Mouse (Mus musculus): ENCODE results near the gene Pnkd. TPM values are rescaled to one million over a fixed set of nuclear protein-coding genes. Genes with fewer than 3 reads are reported as not detected.

Pnkd gene
- polyA plus RNA-seq, 1 experiment from 2014 or later = 46.7 TPM

DNA sequence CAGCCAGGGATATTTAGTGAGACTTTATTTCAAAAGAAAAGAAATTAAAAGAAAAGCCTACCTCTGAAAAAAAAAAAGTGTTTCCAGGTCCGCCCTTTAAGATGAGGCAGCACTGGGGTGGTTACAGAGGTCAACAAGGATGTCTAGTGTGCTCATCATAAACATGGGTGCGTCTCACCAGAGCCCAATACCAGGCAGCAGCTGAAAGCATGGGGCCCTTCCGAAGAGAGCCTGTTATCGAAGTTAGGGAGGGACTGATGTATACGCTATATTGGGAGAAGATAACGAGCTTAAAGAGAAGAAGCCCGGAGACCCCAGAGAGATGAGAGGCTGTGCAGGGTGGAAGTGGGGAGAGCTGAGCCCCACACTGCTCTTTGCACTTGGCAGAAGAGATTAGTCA is 45.6 kb upstream of the Pnkd start:
- no peak for DNase-seq
- Histone ChIP-seq H3K4me1 (ENCODE audit: insufficient read depth) (peaks cover 47% of the 10 kb centered on the region), H3K4me2 (ENCODE audit: low read depth, low read length) (peak overlapping the region; percentile 93), H3K27ac (ENCODE audit: low read depth) (peak overlapping the region; percentile 41), H3K27me3 (ENCODE audit: insufficient read depth, low read length) (no peaks in the 10 kb centered on the region), H3K4me3 (ENCODE audit: low read depth, low read length) (peak overlapping the region; percentile 99), H3K9ac (replicated peaks) (peak overlapping the region; percentile 18), H3K9me3 (ENCODE audit: low read length) (no peaks in the 10 kb centered on the region), H3K36me3 (replicated peaks; ENCODE audit: insufficient read depth, low read length) (no peaks in the 10 kb centered on the region; the same call in 1 of the 2 replicates)
- WGBS (ENCODE audit: insufficient replicate concordance) = 16% methylated on average over 7 of the region's 7 CpGs
- no peak for ATAC-seq
- TF ChIP-seq EP300 (IDR thresholded peaks at IDR 0.05; ENCODE audit: low read depth) (no peak), CTCF (IDR thresholded peaks at IDR 0.05; ENCODE audit: low read depth) (no peak)

DNA sequence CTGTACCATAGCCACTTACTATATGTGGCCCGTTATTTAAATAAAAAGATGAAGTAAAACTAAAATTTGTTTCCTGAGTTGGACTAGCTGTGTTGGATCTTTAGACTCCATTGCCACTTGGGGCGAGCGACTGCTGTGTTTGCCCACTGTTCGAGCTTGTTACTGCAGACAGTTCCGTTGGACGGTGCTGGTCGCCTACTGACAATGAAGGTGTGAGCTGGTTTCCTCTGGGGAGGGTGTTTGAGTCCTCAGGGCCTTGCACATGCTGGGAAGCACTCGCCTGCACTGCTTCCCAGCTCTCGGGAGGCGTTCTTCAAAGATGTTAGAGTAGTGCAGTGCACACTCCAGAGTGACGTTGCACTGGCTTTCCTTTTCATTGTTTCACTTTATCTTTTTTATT is 45.1 kb upstream of the Pnkd start:
- H3K4me3 ChIP-seq (ENCODE audit: low read depth, low read length) = peak overlapping the region; percentile 99
- H3K9ac ChIP-seq (replicated peaks) = peak overlapping the region; percentile 18; the same call in 1 of the 2 replicates
- no peak for ATAC-seq
- H3K27me3 ChIP-seq (ENCODE audit: insufficient read depth, low read length) = no peaks in the 10 kb centered on the region
- H3K27ac ChIP-seq (ENCODE audit: low read depth) = peak overlapping the region; percentile 41; the same call in 1 of the 2 replicates
- TF ChIP-seq EP300 (IDR thresholded peaks at IDR 0.05; ENCODE audit: low read depth) = no peak
- TF ChIP-seq CTCF (IDR thresholded peaks at IDR 0.05; ENCODE audit: low read depth) = no peak
- H3K4me1 ChIP-seq (ENCODE audit: insufficient read depth) = peaks cover 47% of the 10 kb centered on the region
- WGBS (ENCODE audit: insufficient replicate concordance) = 14% methylated on average over 11 of the region's 11 CpGs
- no peaks in the 10 kb centered on the region for H3K9me3 ChIP-seq (ENCODE audit: low read length)
- no peak for DNase-seq
- peak overlapping the region; percentile 93 for H3K4me2 ChIP-seq (ENCODE audit: low read depth, low read length)
- H3K36me3 ChIP-seq (replicated peaks; ENCODE audit: insufficient read depth, low read length) = no peaks in the 10 kb centered on the region; the same call in 1 of the 2 replicates

- WGBS (ENCODE audit: insufficient replicate concordance) = 48% methylated on average over 6 of the region's 6 CpGs
Observed at GRCm38 (mm10) chr1:74240311-74240710, 44.4 kb upstream of the Pnkd start.

DNA sequence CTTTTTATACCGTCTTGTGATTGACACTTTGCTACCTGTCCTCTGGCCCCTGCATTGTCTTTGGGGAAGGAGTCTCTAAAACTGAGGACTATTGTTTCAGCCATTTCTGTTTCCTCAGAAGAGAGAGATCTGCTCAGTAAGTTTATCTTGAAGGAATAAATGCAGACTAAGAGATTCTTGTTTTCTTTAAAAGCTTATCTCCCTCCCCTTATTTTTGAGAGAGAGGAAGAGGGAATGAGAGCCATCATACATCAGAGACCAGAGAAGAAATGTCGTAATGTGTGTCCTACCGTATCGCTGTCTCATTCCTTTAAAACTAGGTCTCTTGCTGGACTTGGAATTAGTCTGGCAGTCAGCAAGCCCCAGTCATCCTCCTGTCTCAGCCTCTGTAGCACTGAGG is 43.9 kb upstream of the Pnkd start:
- no peaks in the 10 kb centered on the region for H3K9me3 ChIP-seq (ENCODE audit: low read length)
- H3K27ac ChIP-seq (ENCODE audit: low read depth) = peak overlapping the region; percentile 41; the same call in 1 of the 2 replicates
- no peak overlapping the region for H3K4me3 ChIP-seq (ENCODE audit: low read depth, low read length)
- H3K4me1 ChIP-seq (ENCODE audit: insufficient read depth) = peaks cover 54% of the 10 kb centered on the region
- DNase-seq = no peak
- no peak for ATAC-seq
- no peak for TF ChIP-seq CTCF (IDR thresholded peaks at IDR 0.05; ENCODE audit: low read depth)
- peak; percentile 22; the same call in 1 of the 2 replicates for TF ChIP-seq EP300 (IDR thresholded peaks at IDR 0.05; ENCODE audit: low read depth)
- H3K4me2 ChIP-seq (ENCODE audit: low read depth, low read length) = peak overlapping the region; percentile 93; the same call in 1 of the 2 replicates
- H3K36me3 ChIP-seq (replicated peaks; ENCODE audit: insufficient read depth, low read length) = peaks cover under 1% of the 10 kb centered on the region; the same call in 1 of the 2 replicates
- no peak overlapping the region for H3K9ac ChIP-seq (replicated peaks)
- WGBS (ENCODE audit: insufficient replicate concordance) = 45% methylated on average over 4 of the region's 4 CpGs
- no peaks in the 10 kb centered on the region for H3K27me3 ChIP-seq (ENCODE audit: insufficient read depth, low read length)

More at GRCm38 (mm10) chr1:74240311-74240710, 44.4 kb upstream of the Pnkd start:
- Histone ChIP-seq H3K4me1 (ENCODE audit: insufficient read depth) (peaks cover 53% of the 10 kb centered on the region), H3K36me3 (replicated peaks; ENCODE audit: insufficient read depth, low read length) (no peaks in the 10 kb centered on the region; the same call in 1 of the 2 replicates), H3K9ac (replicated peaks) (no peak overlapping the region), H3K27ac (ENCODE audit: low read depth) (peak overlapping the region; percentile 41), H3K27me3 (ENCODE audit: insufficient read depth, low read length) (no peaks in the 10 kb centered on the region), H3K9me3 (ENCODE audit: low read length) (no peaks in the 10 kb centered on the region), H3K4me3 (ENCODE audit: low read depth, low read length) (no peak overlapping the region), H3K4me2 (ENCODE audit: low read depth, low read length) (peak overlapping the region; percentile 93)
- ATAC-seq = no peak
- no peak for DNase-seq
- TF ChIP-seq CTCF (IDR thresholded peaks at IDR 0.05; ENCODE audit: low read depth) (no peak), EP300 (IDR thresholded peaks at IDR 0.05; ENCODE audit: low read depth) (no peak)

DNA sequence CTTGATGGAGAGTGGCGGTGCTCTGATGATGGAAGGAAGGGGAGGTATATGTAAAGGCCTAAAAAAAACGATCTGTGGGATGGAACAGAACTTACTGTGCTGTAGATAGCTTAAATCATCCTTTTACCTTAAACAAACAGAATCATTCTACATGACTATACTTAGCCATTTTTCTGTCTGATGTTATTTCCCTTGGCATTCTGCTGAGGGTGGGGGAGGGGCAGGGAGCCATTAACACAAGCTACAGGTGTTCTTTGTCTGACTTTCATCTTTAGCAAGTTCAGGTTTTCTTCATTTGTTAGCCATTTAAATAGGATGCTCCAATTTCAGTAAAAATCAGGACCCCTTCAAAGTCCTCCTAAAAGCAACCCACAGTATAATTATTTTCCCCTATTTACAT is 39.2 kb upstream of the Pnkd start:
- peaks cover 26% of the 10 kb centered on the region for H3K36me3 ChIP-seq (replicated peaks; ENCODE audit: insufficient read depth, low read length)
- H3K9me3 ChIP-seq (ENCODE audit: low read length) = no peaks in the 10 kb centered on the region
- no peaks in the 10 kb centered on the region for H3K27me3 ChIP-seq (ENCODE audit: insufficient read depth, low read length)
- WGBS (ENCODE audit: insufficient replicate concordance) = 58% methylated on average over 2 of the region's 2 CpGs
- DNase-seq (no peak), ATAC-seq (no peak)
- peak overlapping the region; percentile 76; the same call in 1 of the 2 replicates for H3K27ac ChIP-seq (ENCODE audit: low read depth)
- peaks cover 46% of the 10 kb centered on the region for H3K4me1 ChIP-seq (ENCODE audit: insufficient read depth)
- H3K4me3 ChIP-seq (ENCODE audit: low read depth, low read length) = no peak overlapping the region
- no peak overlapping the region for H3K9ac ChIP-seq (replicated peaks)
- peak overlapping the region; percentile 8 for H3K4me2 ChIP-seq (ENCODE audit: low read depth, low read length)
- TF ChIP-seq CTCF (IDR thresholded peaks at IDR 0.05; ENCODE audit: low read depth) (no peak), EP300 (IDR thresholded peaks at IDR 0.05; ENCODE audit: low read depth) (no peak)

GRCm38 (mm10) chr1:74248799-74249198 is 35.9 kb upstream of the Pnkd start:
- H3K27me3 ChIP-seq (ENCODE audit: insufficient read depth, low read length) = no peaks in the 10 kb centered on the region
- H3K9ac ChIP-seq (replicated peaks) = no peak overlapping the region
- H3K4me3 ChIP-seq (ENCODE audit: low read depth, low read length) = no peak overlapping the region
- H3K36me3 ChIP-seq (replicated peaks; ENCODE audit: insufficient read depth, low read length) = peaks cover 53% of the 10 kb centered on the region
- peak overlapping the region; percentile 85 for H3K27ac ChIP-seq (ENCODE audit: low read depth)
- peak; percentile 71 for ATAC-seq
- 18% methylated on average over 1 of the region's 1 CpGs for WGBS (ENCODE audit: insufficient replicate concordance)
- H3K4me2 ChIP-seq (ENCODE audit: low read depth, low read length) = peak overlapping the region; percentile 47; the same call in 1 of the 2 replicates
- H3K4me1 ChIP-seq (ENCODE audit: insufficient read depth) = peaks cover 33% of the 10 kb centered on the region
- peak; percentile 37 for TF ChIP-seq EP300 (IDR thresholded peaks at IDR 0.05; ENCODE audit: low read depth)
- TF ChIP-seq CTCF (IDR thresholded peaks at IDR 0.05; ENCODE audit: low read depth) = no peak
- no peaks in the 10 kb centered on the region for H3K9me3 ChIP-seq (ENCODE audit: low read length)
- DNase-seq = peak; percentile 40
